Mouse (Mus musculus) midbrain, embryonic 10.5 days (tissue): Measurements from ENCODE around the gene Pgap2. TPM values are rescaled to one million over a fixed set of nuclear protein-coding genes. Genes with fewer than 3 reads are reported as not detected.

Experiments
- DNase-seq: peaks from one replicate; pipeline ENCODE4 v3.0.0-alpha.2; 2017; ENCODE audit warnings: low spot score
- H3K27ac ChIP-seq: fragments of 300-500 bp; sonication (generic); replicated peaks from 2 replicates; pipeline ENCODE4 v1.5.1; 2016; ENCODE audit warnings: mild to moderate bottlenecking
- H3K27me3 ChIP-seq: fragments of 300-500 bp; sonication (generic); 2 replicates; pipeline ENCODE4 v1.6.1; 2016; ENCODE audit warnings: low read depth, mild to moderate bottlenecking; ENCODE audit not compliant: poor library complexity, severe bottlenecking
- H3K36me3 ChIP-seq: fragments of 300-500 bp; sonication (generic); 2 replicates; pipeline ENCODE4 v1.6.1; 2016; ENCODE audit warnings: mild to moderate bottlenecking, moderate library complexity
- H3K4me1 ChIP-seq: fragments of 300-500 bp; sonication (generic); 2 replicates; pipeline ENCODE4 v1.6.1; 2016
- H3K4me3 ChIP-seq: fragments of 300-500 bp; sonication (generic); 2 replicates; pipeline ENCODE4 v1.5.1; 2016; ENCODE audit warnings: mild to moderate bottlenecking, moderate library complexity
- H3K9me3 ChIP-seq: fragments of 300-500 bp; sonication (generic); replicated peaks from 2 replicates; pipeline ENCODE4 v1.6.1; 2016; ENCODE audit warnings: mild to moderate bottlenecking
- WGBS: fragments of 180-500 bp; shearing (Covaris S2); methylation state at CpG from one replicate; pipeline ENCODE4 v1.1.7; 2016; 5-methylcytosine and 5-hydroxymethylcytosine counted together
- polyA plus RNA-seq: library from polyadenylated mRNA; unstranded; fragments of >200 nt; fragmentation: Nextera tagmentation; extraction: Ambion mirVana; gene quantifications from 2 replicates; pipeline ENCODE4 v1.2.1, GENCODE M21; 2016

Gene Pgap2
- polyA plus RNA-seq, 1 experiment from 2014 or later: 48.7 TPM

DNA sequence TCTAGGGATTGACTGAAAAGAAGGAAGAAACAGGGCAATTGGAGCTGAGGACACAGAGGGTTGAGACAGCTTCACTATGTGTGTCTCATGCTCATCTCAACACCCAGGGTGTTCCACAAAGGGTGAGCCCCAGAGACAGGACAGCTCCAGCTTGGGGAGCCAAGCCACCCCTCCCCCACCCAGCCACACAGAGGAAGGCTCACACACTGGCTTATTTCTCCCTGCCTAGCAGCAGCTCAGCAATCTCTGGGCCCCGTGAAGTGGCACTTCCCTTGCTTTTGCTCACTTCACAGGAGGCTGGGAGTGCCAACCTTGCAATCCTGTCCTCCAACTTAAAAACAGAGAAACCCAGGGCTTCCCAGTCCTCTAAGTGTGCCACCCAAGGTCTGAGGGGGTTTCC lies 35.8 kb downstream of the Pgap2 start:
- Histone ChIP-seq H3K36me3 (peaks cover 23% of the 10 kb centered on the region), H3K9me3 (no peaks in the 10 kb centered on the region), H3K27me3 (no peaks in the 10 kb centered on the region), H3K4me1 (peaks cover 54% of the 10 kb centered on the region), H3K27ac (peak overlapping the region; percentile 67), H3K4me3 (0 out of 2 replicates have a peak overlapping the region, but pooled peaks have one; percentile 0)
- WGBS: 0% methylated on average over 1 of the region's 1 CpGs
- DNase-seq: no peak

DNA sequence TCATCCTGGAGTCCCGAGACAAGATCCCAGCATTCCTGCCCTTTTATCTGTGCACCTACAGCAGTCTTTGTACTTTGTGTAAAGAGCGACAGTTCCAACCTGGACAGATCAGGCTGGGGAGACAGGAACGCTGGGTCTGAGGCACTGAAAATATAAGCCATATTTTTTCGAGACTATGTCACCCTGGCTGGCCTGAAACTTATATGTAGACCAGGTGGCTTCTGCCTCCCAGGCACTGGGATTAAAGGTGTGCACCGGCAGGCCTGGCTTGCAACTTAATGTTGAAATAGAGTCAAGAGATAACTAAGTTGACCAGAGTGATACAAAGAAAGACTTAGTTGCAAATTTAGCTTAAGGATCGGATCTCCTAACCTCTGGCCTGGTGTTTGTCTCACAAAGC lies 36.3 kb downstream of the Pgap2 start:
- Histone ChIP-seq H3K27ac (peak overlapping the region; percentile 67), H3K27me3 (no peaks in the 10 kb centered on the region), H3K4me3 (no peak overlapping the region; the same call in 1 of the 2 replicates), H3K9me3 (no peaks in the 10 kb centered on the region), H3K4me1 (peaks cover 59% of the 10 kb centered on the region), H3K36me3 (peaks cover 19% of the 10 kb centered on the region)
- no peak for DNase-seq
- WGBS: 57% methylated on average over 6 of the region's 6 CpGs

DNA sequence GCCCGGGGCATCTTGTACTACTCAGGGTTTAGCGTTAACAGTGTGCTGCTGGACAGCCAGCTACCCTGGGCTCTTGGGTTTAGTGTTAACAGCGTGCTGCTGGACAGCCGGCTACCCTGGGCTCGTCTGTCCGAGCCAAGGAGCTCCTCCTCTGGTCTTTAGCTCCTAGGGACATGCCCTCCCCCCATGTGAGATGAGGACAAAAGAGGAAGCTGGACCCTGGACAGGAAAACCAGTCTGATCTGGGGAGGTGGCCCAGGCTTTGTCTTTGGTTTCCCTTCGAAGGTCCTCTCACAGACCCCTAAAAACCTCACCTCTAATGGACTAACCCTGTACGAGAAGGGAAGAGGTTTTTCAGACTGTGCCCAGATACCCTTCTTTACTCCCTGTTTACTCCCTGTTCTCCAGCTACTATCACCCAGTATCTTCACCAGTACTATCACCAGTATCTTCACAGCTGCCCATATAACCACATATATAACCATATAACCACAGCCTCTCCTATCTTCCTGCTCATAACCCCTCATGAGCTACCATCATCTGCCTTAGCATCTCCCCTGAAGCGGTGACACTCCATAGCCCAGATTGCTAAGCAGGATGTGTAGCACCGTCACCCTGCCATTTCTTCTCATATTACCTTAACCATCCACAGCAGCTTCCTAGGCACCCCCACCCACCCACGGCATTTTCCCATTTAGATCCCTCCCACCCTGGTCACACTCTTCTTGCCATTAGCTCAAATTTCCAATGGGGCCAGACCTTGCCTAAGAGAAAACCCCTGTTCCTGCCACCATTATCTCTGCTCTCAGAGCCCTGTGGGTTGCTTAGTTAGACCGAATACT lies 37.2 kb downstream of the Pgap2 start:
- DNase-seq: no peak
- H3K4me3 ChIP-seq: peak overlapping the region; percentile 90
- no peaks in the 10 kb centered on the region for H3K27me3 ChIP-seq
- H3K36me3 ChIP-seq: peaks cover 13% of the 10 kb centered on the region
- peaks cover 60% of the 10 kb centered on the region for H3K4me1 ChIP-seq
- H3K27ac ChIP-seq: no peak overlapping the region
- WGBS: 58% methylated on average over 12 of the region's 12 CpGs
- H3K9me3 ChIP-seq: no peaks in the 10 kb centered on the region

DNA sequence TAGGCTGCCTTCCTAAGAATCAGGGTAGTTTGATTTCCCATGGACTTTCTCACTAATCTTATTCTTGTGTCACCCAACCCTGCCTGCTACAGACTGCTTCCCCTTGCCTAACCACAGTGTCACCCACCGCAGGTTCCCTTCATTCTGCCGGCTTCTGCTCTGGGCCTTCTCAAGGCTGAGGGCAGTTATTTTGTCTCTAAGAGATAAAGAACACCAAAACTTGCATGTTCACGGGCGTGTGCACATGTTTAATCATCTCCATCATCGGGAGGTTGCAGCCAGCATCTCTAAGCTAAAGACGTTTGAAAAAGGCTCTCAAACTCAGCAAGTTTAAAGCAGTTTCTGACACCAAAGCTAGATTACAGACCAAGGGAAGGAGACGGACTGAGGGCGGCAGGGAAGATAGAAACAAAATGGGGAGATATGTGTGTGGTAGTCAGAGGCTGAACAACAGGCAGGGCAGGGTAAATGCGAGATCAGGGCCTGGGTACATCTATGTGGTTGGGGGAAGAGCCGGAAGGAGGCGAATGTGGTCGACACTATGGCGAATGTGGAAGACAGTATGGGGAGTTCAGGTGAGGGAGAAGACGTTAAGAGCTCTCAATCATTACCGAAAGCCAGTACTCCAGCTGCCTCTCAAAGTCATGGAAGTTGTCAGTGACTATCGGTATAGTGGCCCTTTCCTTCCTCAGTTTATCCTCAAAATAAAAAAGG lies 38.8 kb downstream of the Pgap2 start:
- WGBS: 33% methylated on average over 16 of the region's 16 CpGs
- Histone ChIP-seq H3K36me3 (peaks cover 8% of the 10 kb centered on the region), H3K27ac (peak overlapping the region; percentile 95), H3K4me3 (peak overlapping the region; percentile 90), H3K4me1 (peaks cover 60% of the 10 kb centered on the region), H3K27me3 (no peaks in the 10 kb centered on the region), H3K9me3 (no peaks in the 10 kb centered on the region)
- no peak for DNase-seq

- Histone ChIP-seq H3K9me3 (no peaks in the 10 kb centered on the region), H3K4me3 (peak overlapping the region; percentile 90), H3K27ac (peak overlapping the region; percentile 95), H3K4me1 (peaks cover 58% of the 10 kb centered on the region), H3K27me3 (no peaks in the 10 kb centered on the region), H3K36me3 (peaks cover under 1% of the 10 kb centered on the region; the same call in 1 of the 2 replicates)
- no peak for DNase-seq
- 0% methylated on average over 23 of the region's 23 CpGs for WGBS
Observed at GRCm38 (mm10) chr7:102249531-102249895, 39.5 kb downstream of the Pgap2 start.

DNA sequence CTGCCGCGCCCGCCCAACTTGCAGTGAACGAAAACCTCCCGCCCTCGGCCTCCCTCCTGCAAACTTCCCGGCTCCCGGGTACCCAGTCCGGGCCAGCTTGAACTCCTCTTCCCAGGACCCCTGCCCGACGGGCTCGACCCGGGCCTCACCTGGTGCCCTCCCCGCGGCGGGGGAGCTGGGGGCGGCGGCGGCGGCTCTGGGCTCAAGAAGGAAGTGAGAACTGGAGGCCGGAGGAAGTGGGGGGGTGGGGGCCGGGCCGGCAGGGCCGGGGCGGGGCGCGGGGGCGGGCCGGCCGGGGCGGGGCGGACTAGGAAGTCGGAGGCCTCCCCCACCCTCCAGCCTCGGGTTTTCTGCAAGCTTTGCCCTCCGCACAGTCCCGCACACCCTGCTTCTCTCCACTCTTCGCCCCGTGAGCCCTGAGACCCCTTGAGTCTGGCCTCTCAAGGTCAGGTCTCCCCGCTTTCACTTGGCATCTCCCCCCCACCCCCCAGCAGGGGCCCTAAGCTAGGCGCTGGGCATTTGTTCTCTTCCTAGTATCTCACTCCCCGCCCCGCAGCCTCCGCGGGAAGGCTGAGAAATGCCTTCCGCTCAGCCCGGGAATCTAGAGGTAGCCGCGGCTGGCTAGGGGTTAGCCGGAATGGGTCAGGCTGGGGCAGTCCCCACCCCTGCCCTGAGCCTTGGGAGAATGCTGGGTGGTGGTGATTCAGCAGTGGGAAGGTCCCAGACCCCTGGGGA lies 40.1 kb downstream of the Pgap2 start:
- Histone ChIP-seq H3K27ac (peak overlapping the region; percentile 95), H3K36me3 (no peaks in the 10 kb centered on the region), H3K4me1 (peaks cover 52% of the 10 kb centered on the region), H3K9me3 (no peaks in the 10 kb centered on the region), H3K4me3 (peak overlapping the region; percentile 90), H3K27me3 (no peaks in the 10 kb centered on the region)
- DNase-seq: peak; percentile 79
- under 1% methylated on average over 39 of the region's 49 CpGs for WGBS

GRCm38 (mm10) chr7:102250631-102251214 lies 40.7 kb downstream of the Pgap2 start:
- under 1% methylated on average over 33 of the region's 33 CpGs for WGBS
- Histone ChIP-seq H3K27me3 (no peaks in the 10 kb centered on the region), H3K36me3 (no peaks in the 10 kb centered on the region), H3K4me1 (peaks cover 46% of the 10 kb centered on the region), H3K9me3 (no peaks in the 10 kb centered on the region), H3K27ac (peak overlapping the region; percentile 95), H3K4me3 (peak overlapping the region; percentile 90)
- peak; percentile 89 for DNase-seq

GRCm38 (mm10) chr7:102253631-102254030 lies 43.6 kb downstream of the Pgap2 start:
- no peaks in the 10 kb centered on the region for H3K9me3 ChIP-seq
- H3K27me3 ChIP-seq: no peaks in the 10 kb centered on the region
- WGBS: 86% methylated on average over 1 of the region's 1 CpGs
- H3K27ac ChIP-seq: no peak overlapping the region
- H3K4me3 ChIP-seq: no peak overlapping the region
- H3K4me1 ChIP-seq: peaks cover 17% of the 10 kb centered on the region
- no peak for DNase-seq
- H3K36me3 ChIP-seq: no peaks in the 10 kb centered on the region

DNA sequence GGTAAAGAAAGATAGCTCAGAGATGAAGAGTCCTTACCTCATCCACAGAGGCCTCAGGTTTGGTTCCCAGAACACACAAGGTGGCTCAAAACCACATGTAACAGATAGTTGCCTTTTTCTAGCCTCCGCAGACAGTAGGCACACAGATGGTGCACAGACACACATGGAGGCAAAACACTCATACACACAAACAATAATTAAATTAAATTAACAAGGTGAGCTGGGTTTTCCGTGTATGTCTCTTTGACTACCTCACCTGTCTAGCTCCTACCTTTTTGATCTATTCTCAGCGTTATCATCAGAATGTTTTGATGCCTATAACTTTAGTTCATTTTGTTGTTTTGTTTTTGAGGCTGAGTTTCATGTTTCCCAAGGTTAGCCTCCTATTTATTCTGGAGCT lies 45.9 kb downstream of the Pgap2 start, which contains the start of gene Rhog:
TSS of gene Rhog (minus strand) at position 101 of the 400 bp plus-strand sequence.
- Histone ChIP-seq H3K9me3 (no peaks in the 10 kb centered on the region), H3K27me3 (no peaks in the 10 kb centered on the region), H3K36me3 (no peaks in the 10 kb centered on the region), H3K4me1 (peaks cover 4% of the 10 kb centered on the region), H3K4me3 (no peak within 1 kb of the TSS), H3K27ac (no peak within 1 kb of the TSS)
- no peak for DNase-seq
- WGBS: 85% methylated on average over 3 of the region's 3 CpGs

GRCm38 (mm10) chr7:102256636-102257035 lies 46.6 kb downstream of the Pgap2 start:
- 83% methylated on average over 3 of the region's 3 CpGs for WGBS
- no peak overlapping the region for H3K4me3 ChIP-seq
- no peaks in the 10 kb centered on the region for H3K9me3 ChIP-seq
- no peak overlapping the region for H3K27ac ChIP-seq
- no peak for DNase-seq
- no peaks in the 10 kb centered on the region for H3K36me3 ChIP-seq
- no peaks in the 10 kb centered on the region for H3K27me3 ChIP-seq
- H3K4me1 ChIP-seq: no peaks in the 10 kb centered on the region

DNA sequence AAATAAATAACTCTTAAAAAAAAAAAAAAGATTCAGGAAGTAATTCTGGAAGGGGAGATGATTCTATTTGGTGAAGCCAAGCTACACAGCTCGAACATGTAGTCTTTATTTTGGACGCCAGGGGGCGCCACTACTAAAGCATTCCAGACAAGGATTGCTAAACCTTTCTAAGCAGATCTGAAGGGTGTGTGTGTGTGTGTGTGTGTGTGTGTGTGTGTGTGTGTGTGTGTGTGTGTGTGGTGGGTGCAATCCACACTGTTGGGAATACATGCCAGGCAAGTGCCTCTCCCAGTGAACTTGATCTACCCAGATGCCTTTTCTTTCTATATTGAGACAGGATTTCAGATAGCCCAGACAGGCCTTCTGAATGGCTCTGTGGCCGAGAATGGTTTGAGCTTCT lies 48.2 kb downstream of the Pgap2 start:
- no peaks in the 10 kb centered on the region for H3K9me3 ChIP-seq
- 19% methylated on average over 4 of the region's 4 CpGs for WGBS
- H3K27me3 ChIP-seq: no peaks in the 10 kb centered on the region
- no peaks in the 10 kb centered on the region for H3K4me1 ChIP-seq
- DNase-seq: peak; percentile 80
- no peak overlapping the region for H3K4me3 ChIP-seq
- H3K36me3 ChIP-seq: no peaks in the 10 kb centered on the region
- H3K27ac ChIP-seq: no peak overlapping the region

DNA sequence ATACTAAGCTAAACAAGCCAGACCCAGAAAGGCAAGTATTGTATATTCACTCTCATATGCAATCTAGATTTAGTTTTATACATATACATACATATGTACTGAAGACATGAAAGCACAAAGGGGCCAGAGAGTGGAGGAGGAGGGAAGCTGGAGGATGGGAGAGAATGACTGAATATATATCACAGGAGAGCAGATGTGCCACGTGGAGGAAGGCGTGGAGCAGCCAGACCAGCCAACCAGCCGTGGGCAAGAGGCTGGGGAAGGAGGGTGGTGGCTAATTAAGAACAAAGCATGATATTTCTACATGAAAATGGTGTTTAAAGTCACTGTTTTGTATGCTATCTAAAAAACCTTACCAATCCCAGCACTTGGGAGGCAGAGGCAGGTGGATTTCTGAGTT lies 48.7 kb downstream of the Pgap2 start:
- Histone ChIP-seq H3K36me3 (no peaks in the 10 kb centered on the region), H3K27me3 (no peaks in the 10 kb centered on the region), H3K4me3 (no peak overlapping the region), H3K27ac (no peak overlapping the region), H3K4me1 (no peaks in the 10 kb centered on the region), H3K9me3 (no peaks in the 10 kb centered on the region)
- 88% methylated on average over 3 of the region's 3 CpGs for WGBS
- no peak for DNase-seq
